Mouse (Mus musculus): Measurements from ENCODE around the gene Tra2a. TPM values are rescaled to one million over a fixed set of nuclear protein-coding genes. Genes with fewer than 3 reads are reported as not detected.

Tra2a gene
- total and polyA plus RNA-seq, 3 experiments = 55.4 to 120 (median 103) TPM

DNA sequence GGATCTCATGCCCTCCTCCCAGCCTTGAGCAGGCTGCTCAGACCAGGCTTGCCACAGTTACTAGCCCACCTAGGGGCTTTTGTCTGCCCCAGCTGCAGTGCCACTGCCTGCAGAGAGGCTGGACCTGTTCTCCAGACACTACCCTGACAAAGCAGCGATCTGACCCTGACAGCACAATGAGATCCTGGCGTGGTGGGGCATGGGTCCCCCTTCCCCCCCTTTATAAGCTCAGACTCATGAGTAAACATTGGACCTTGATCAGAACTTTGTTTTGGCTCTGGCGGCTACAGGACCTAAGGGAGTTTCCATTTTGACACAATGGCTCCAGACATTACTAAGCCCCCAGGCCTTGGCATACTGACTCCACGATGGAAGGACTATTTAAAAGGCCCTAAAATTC is 10.1 kb upstream of the Tra2a start:
- H3K79me2 ChIP-seq (replicated peaks; ENCODE audit: control insufficient read depth, extremely low read depth, insufficient read depth, poor library complexity, severe bottlenecking) = no peaks in the 10 kb centered on the region
- dilution Hi-C loops (cut with MboI; ENCODE audit: extremely low pct_ligation_motif_present, extremely low pct_unique_long_range_greater_than_20kb, low sequenced_read_pairs) (no loop called here), in situ Hi-C loops (cut with MboI; ENCODE audit: low pct_ligation_motif_present, low pct_unique_long_range_greater_than_20kb, low sequenced_read_pairs) (no loop called here)

DNA sequence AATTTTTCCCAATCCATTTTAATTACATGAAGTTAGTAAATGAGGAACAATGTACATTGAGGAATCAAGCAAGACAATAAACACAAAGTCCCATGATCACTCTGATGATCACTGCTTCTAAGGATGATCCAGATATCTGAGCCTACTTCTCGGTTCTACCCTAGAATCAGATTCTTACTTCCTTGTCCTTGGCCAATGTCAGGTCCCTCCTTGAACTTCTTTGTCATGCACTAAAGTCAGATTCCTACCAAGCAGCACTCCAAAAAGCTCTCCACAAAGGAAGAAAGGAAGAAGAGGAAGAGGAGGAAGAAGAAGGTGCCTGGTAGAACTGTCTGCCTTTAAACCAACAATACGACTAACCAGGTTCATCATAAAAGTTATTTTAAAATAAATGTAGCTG is 9.0 kb upstream of the Tra2a start:
- H3K9ac ChIP-seq (ENCODE audit: insufficient read depth, low read depth) = no peak overlapping the region
- no peak overlapping the region for H3K4me3 ChIP-seq (replicated peaks in 1 of 3; ENCODE audit: low read depth in 2 of 3, low read length in 2 of 3, poor library complexity in 1 of 3)
- no peaks in the 10 kb centered on the region for H3K4me1 ChIP-seq (ENCODE audit: control insufficient read depth in 1 of 2, insufficient read depth in 2 of 2)
- dilution Hi-C loops (cut with MboI; ENCODE audit: extremely low pct_ligation_motif_present, extremely low pct_unique_long_range_greater_than_20kb, low sequenced_read_pairs) (no loop called here), in situ Hi-C loops (cut with MboI; ENCODE audit: low pct_ligation_motif_present, low pct_unique_long_range_greater_than_20kb, low sequenced_read_pairs) (no loop called here)
- H3K27me3 ChIP-seq (replicated peaks) = no peaks in the 10 kb centered on the region
- H3K27ac ChIP-seq (ENCODE audit: insufficient read depth, low read depth) = no peak overlapping the region
- no peak for DNase-seq (ENCODE audit: extremely low read depth)
- TF ChIP-seq JUN (IDR thresholded peaks at IDR 0.05; ENCODE audit: insufficient read depth, low read depth, low read length) (no peak), JUND (conservative IDR thresholded peaks at IDR 0.05; ENCODE audit: low read depth, low read length) (no peak), CTCF (conservative IDR thresholded peaks at IDR 0.05 in 1 of 2, IDR thresholded peaks at IDR 0.05 in 1 of 2; ENCODE audit: low read depth in 2 of 2, low read length in 2 of 2) (no peak), NELFE (IDR thresholded peaks at IDR 0.05; ENCODE audit: low read depth, low read length) (no peak), BHLHE40 (IDR thresholded peaks at IDR 0.05; ENCODE audit: low read depth, low read length) (no peak)
- H3K79me2 ChIP-seq (replicated peaks; ENCODE audit: control insufficient read depth, extremely low read depth, insufficient read depth, poor library complexity, severe bottlenecking) = no peaks in the 10 kb centered on the region
- H3K36me3 ChIP-seq (replicated peaks in 1 of 2; ENCODE audit: control insufficient read depth in 1 of 2, insufficient read depth in 1 of 2, low read length in 1 of 2) = no peaks in the 10 kb centered on the region
- H3K9me3 ChIP-seq (replicated peaks; ENCODE audit: low read length) = peaks cover 2% of the 10 kb centered on the region
- H3K4me2 ChIP-seq (ENCODE audit: insufficient read depth, low read depth, poor library complexity, severe bottlenecking) = no peak overlapping the region

More for the DNA sequence above, 10.1 kb upstream of the Tra2a start:
- peaks cover 4% of the 10 kb centered on the region for H3K9me3 ChIP-seq (replicated peaks; ENCODE audit: low read length)
- no peak overlapping the region for H3K27ac ChIP-seq (ENCODE audit: insufficient read depth, low read depth)
- H3K4me2 ChIP-seq (ENCODE audit: insufficient read depth, low read depth, poor library complexity, severe bottlenecking) = no peak overlapping the region
- no peak for DNase-seq (ENCODE audit: extremely low read depth)
- H3K9ac ChIP-seq (ENCODE audit: insufficient read depth, low read depth) = no peak overlapping the region
- H3K36me3 ChIP-seq (replicated peaks in 1 of 2; ENCODE audit: control insufficient read depth in 1 of 2, insufficient read depth in 1 of 2, low read length in 1 of 2) = no peaks in the 10 kb centered on the region
- TF ChIP-seq JUN (IDR thresholded peaks at IDR 0.05; ENCODE audit: insufficient read depth, low read depth, low read length) = no peak
- no peak for TF ChIP-seq EP300 (IDR thresholded peaks at IDR 0.05; ENCODE audit: low read length)
- H3K27me3 ChIP-seq (replicated peaks) = no peaks in the 10 kb centered on the region
- H3K4me3 ChIP-seq (replicated peaks in 1 of 3; ENCODE audit: low read depth in 2 of 3, low read length in 2 of 3, poor library complexity in 1 of 3) = no peak overlapping the region
- H3K4me1 ChIP-seq (ENCODE audit: control insufficient read depth in 1 of 2, insufficient read depth in 2 of 2) = 0 out of 4 replicates have a peak, but pooled peaks cover 0 to 3% of the 10 kb centered on the region in 2 experiments

- H3K9me3 ChIP-seq (replicated peaks; ENCODE audit: low read length) = peaks cover under 1% of the 10 kb centered on the region
- DNase-seq (ENCODE audit: extremely low read depth) = no peak
- H3K9ac ChIP-seq (ENCODE audit: insufficient read depth, low read depth) = no peak overlapping the region
- H3K27me3 ChIP-seq (replicated peaks) = no peaks in the 10 kb centered on the region
- H3K4me1 ChIP-seq (ENCODE audit: control insufficient read depth in 1 of 2, insufficient read depth in 2 of 2) = peaks cover 0 to 4% of the 10 kb centered on the region in 2 experiments; a peak in 2 of 4 replicates
- no peak overlapping the region for H3K4me2 ChIP-seq (ENCODE audit: insufficient read depth, low read depth, poor library complexity, severe bottlenecking)
- TF ChIP-seq SMC3 (IDR thresholded peaks at IDR 0.05; ENCODE audit: low read depth, low read length) = no peak
- no peak for TF ChIP-seq NELFE (IDR thresholded peaks at IDR 0.05; ENCODE audit: low read depth, low read length)
- no peak for TF ChIP-seq SIN3A (IDR thresholded peaks at IDR 0.05; ENCODE audit: low read length)
- TF ChIP-seq ELF1 (IDR thresholded peaks at IDR 0.05; ENCODE audit: low read depth, low read length) = no peak
- TF ChIP-seq CHD1 (IDR thresholded peaks at IDR 0.05; ENCODE audit: low read depth, low read length) = no peak
- TF ChIP-seq RCOR1 (conservative IDR thresholded peaks at IDR 0.05; ENCODE audit: low read depth, low read length) = no peak
- H3K79me2 ChIP-seq (replicated peaks; ENCODE audit: control insufficient read depth, extremely low read depth, insufficient read depth, poor library complexity, severe bottlenecking) = no peaks in the 10 kb centered on the region
- no peaks in the 10 kb centered on the region for H3K36me3 ChIP-seq (replicated peaks in 1 of 2; ENCODE audit: control insufficient read depth in 1 of 2, insufficient read depth in 1 of 2, low read length in 1 of 2)
- in situ Hi-C loops (cut with MboI; ENCODE audit: low pct_ligation_motif_present, low pct_unique_long_range_greater_than_20kb, low sequenced_read_pairs) = no loop called here
- H3K27ac ChIP-seq (ENCODE audit: insufficient read depth, low read depth) = no peak overlapping the region
- dilution Hi-C loops (cut with MboI; ENCODE audit: extremely low pct_ligation_motif_present, extremely low pct_unique_long_range_greater_than_20kb, low sequenced_read_pairs) = no loop called here
- H3K4me3 ChIP-seq (replicated peaks in 1 of 3; ENCODE audit: low read depth in 2 of 3, low read length in 2 of 3, poor library complexity in 1 of 3) = no peak overlapping the region
Measured at GRCm38 (mm10) chr6:49271815-49272214, 8.0 kb upstream of the Tra2a start.
